Mouse (Mus musculus) ES-Bruce4 (cell line): ENCODE measurements around the gene Stat5b.

Source experiments
- CTCF ChIP-seq: IDR thresholded peaks from one replicate; pipeline ENCODE4 v1.8.1; 2011; ENCODE audit warnings: low read depth, low read length
- EP300 ChIP-seq: IDR thresholded peaks from 2 replicates; pipeline ENCODE4 v1.6.1; 2011; ENCODE audit warnings: low read depth, low read length; ENCODE audit not compliant: insufficient read depth
- POLR2A ChIP-seq: IDR thresholded peaks from one replicate; pipeline ENCODE4 v1.8.1; 2011; ENCODE audit warnings: low read length; ENCODE audit not compliant: insufficient read depth

GRCm38 (mm10) chr11:100845793-100846192, 4.7 kb downstream of the Stat5b start:
- TF ChIP-seq CTCF (no peak), EP300 (no peak), POLR2A (no peak)
